Mouse (Mus musculus) stomach, embryonic 15.5 days (tissue): ENCODE measurements around the gene 1700015G11Rik. TPM values are rescaled to one million over a fixed set of nuclear protein-coding genes. Genes with fewer than 3 reads are reported as not detected.

Experiments
- ATAC-seq: fragments of 200-750 bp; cut with Nextera tagmentation; 2 replicates; pipeline ENCODE4 v1.8.0; 2017; ENCODE audit warnings: low read depth, moderate number of reproducible peaks, moderate TSS enrichment; ENCODE audit not compliant: insufficient read depth, low FRiP score
- H3K27ac ChIP-seq: fragments of 300-500 bp; sonication (generic); 2 replicates; pipeline ENCODE4 v1.5.1; 2015; ENCODE audit warnings: mild to moderate bottlenecking, inconsistent platforms
- H3K27me3 ChIP-seq: fragments of 300-500 bp; sonication (generic); replicated peaks from 2 replicates; pipeline ENCODE4 v1.6.1; 2015; ENCODE audit warnings: inconsistent platforms
- H3K36me3 ChIP-seq: fragments of 300-500 bp; sonication (generic); 2 replicates; pipeline ENCODE4 v1.6.1; 2015; ENCODE audit warnings: inconsistent platforms
- H3K4me1 ChIP-seq: fragments of 300-500 bp; sonication (generic); 2 replicates; pipeline ENCODE4 v1.6.1; 2015; ENCODE audit warnings: inconsistent platforms
- H3K4me2 ChIP-seq: fragments of 300-500 bp; sonication (generic); 2 replicates; pipeline ENCODE4 v1.6.1; 2015; ENCODE audit warnings: mild to moderate bottlenecking, inconsistent platforms
- H3K4me3 ChIP-seq: fragments of 300-500 bp; sonication (generic); replicated peaks from 2 replicates; pipeline ENCODE4 v1.5.1; 2015; ENCODE audit warnings: inconsistent platforms
- H3K9ac ChIP-seq: fragments of 300-500 bp; sonication (generic); 2 replicates; pipeline ENCODE4 v1.6.1; 2015; ENCODE audit warnings: inconsistent platforms
- H3K9me3 ChIP-seq: fragments of 300-500 bp; sonication (generic); 2 replicates; pipeline ENCODE4 v1.6.1; 2016; ENCODE audit warnings: inconsistent platforms
- WGBS: fragments of 180-500 bp; shearing (Covaris S2); methylation state at CpG from one replicate; pipeline ENCODE4 v1.1.7; 2015; 5-methylcytosine and 5-hydroxymethylcytosine counted together
- polyA plus RNA-seq: library from polyadenylated mRNA; unstranded; fragments of >200 nt; fragmentation: Nextera tagmentation; extraction: Ambion mirVana; gene quantifications from 2 replicates; pipeline ENCODE4 v1.2.1, GENCODE M21; 2015

Gene 1700015G11Rik
- polyA plus RNA-seq, 1 experiment from 2014 or later: not detected

- no peaks in the 10 kb centered on the region for H3K36me3 ChIP-seq
- H3K4me1 ChIP-seq: no peaks in the 10 kb centered on the region
- no peak overlapping the region for H3K4me2 ChIP-seq
- H3K4me3 ChIP-seq: no peak overlapping the region
- no peak overlapping the region for H3K27ac ChIP-seq
- WGBS: 86% methylated on average over 7 of the region's 7 CpGs
- ATAC-seq: no peak
- H3K27me3 ChIP-seq: no peaks in the 10 kb centered on the region
- H3K9me3 ChIP-seq: no peaks in the 10 kb centered on the region
- no peak overlapping the region for H3K9ac ChIP-seq
These were observed 50.8 kb downstream of the 1700015G11Rik start for GRCm38 (mm10) chr7:51964681-51965080.

DNA sequence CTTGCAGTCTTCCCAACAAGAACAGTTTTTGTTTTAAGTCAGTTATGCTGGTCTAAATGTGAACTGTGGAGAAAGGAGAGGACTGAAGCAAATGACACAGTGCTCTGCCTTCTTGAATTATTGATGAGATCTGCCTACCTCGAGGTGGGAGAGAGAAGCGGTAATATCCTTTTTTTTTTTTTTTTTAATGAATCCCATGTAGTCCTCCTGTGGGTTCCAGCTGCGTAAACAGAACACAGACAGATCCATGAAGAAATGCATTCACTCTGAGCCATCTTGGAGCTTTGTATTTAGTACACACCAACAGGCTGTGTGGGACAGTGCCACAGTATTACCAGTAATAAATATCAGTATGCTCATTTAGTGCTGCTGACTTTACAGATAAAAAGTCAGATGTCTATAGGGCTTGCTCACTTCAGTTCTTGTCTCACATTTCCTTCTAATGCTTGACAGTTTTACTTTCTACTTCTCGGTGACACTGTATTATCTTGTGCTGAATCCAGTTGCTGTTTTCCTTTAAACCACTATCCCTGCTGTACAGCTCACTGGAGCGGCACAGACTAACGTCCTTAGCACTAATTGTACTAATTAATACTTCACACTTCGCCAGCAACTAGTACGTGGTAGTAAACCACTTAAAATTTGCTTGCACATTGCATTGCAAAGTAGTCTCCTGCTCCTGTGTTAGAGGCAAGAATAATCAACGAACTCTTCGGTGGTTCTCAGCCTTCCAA lies 53.1 kb downstream of the 1700015G11Rik start:
- no peak for ATAC-seq
- Histone ChIP-seq H3K4me1 (no peaks in the 10 kb centered on the region), H3K27me3 (no peaks in the 10 kb centered on the region), H3K27ac (no peak overlapping the region), H3K36me3 (no peaks in the 10 kb centered on the region), H3K9me3 (no peaks in the 10 kb centered on the region), H3K4me3 (no peak overlapping the region), H3K4me2 (no peak overlapping the region), H3K9ac (no peak overlapping the region)
- 77% methylated on average over 10 of the region's 10 CpGs for WGBS

Other genes with a start within 250 kb of the 1700015G11Rik start
- gene Gas2, start 153.7 kb downstream of the 1700015G11Rik start, polyA plus RNA-seq: 13.1 and 15.4 TPM in 2 replicates
- gene Fancf, start 153.5 kb downstream of the 1700015G11Rik start, polyA plus RNA-seq: 10.1 and 10.9 TPM in 2 replicates
- gene Svip, start 9.7 kb downstream of the 1700015G11Rik start, polyA plus RNA-seq: 16.4 and 16.5 TPM in 2 replicates